Mouse (Mus musculus): ENCODE results near the gene Tmem94. TPM values are rescaled to one million over a fixed set of nuclear protein-coding genes. Genes with fewer than 3 reads are reported as not detected.
"Not testable (repeated sequence)": the region's sequence is repeated elsewhere in the genome, so short reads cannot be mapped to it uniquely, and the experiment has no call there.

The Tmem94 gene
- polyA plus RNA-seq, 1 experiment from 2014 or later, result 39.6 TPM

GRCm38 (mm10) chr11:115746109-115746508, 19.1 kb upstream of the Tmem94 start:
- no peak for DNase-seq (ENCODE audit: low spot score)
- H3K27me3 ChIP-seq (ENCODE audit: low read depth, poor library complexity, severe bottlenecking), result no peaks in the 10 kb centered on the region
- H3K9me3 ChIP-seq (replicated peaks), result no peaks in the 10 kb centered on the region
- H3K27ac ChIP-seq (replicated peaks), result no peak overlapping the region
- 86% methylated on average over 1 of the region's 1 CpGs for WGBS
- no peaks in the 10 kb centered on the region for H3K36me3 ChIP-seq
- H3K4me3 ChIP-seq, result no peak overlapping the region
- H3K4me1 ChIP-seq, result peaks cover 12% of the 10 kb centered on the region

GRCm38 (mm10) chr11:115746762-115747161, 18.5 kb upstream of the Tmem94 start:
- Histone ChIP-seq H3K4me3 (peak overlapping the region; percentile 31; the same call in 1 of the 2 replicates), H3K27ac (replicated peaks) (peak overlapping the region; percentile 76; the same call in 1 of the 2 replicates), H3K9me3 (replicated peaks) (no peaks in the 10 kb centered on the region), H3K27me3 (ENCODE audit: low read depth, poor library complexity, severe bottlenecking) (no peaks in the 10 kb centered on the region), H3K36me3 (no peaks in the 10 kb centered on the region), H3K4me1 (peaks cover 12% of the 10 kb centered on the region)
- no peak for DNase-seq (ENCODE audit: low spot score)
- WGBS, result 71% methylated on average over 8 of the region's 8 CpGs

- H3K4me1 ChIP-seq, result peaks cover 13% of the 10 kb centered on the region
- no peak for DNase-seq (ENCODE audit: low spot score)
- peak overlapping the region; percentile 31 for H3K4me3 ChIP-seq
- whole genome bisulfite sequencing, result 18% methylated on average over 9 of the region's 15 CpGs
- no peaks in the 10 kb centered on the region for H3K36me3 ChIP-seq
- H3K9me3 ChIP-seq (replicated peaks), result no peaks in the 10 kb centered on the region
- H3K27me3 ChIP-seq (ENCODE audit: low read depth, poor library complexity, severe bottlenecking), result no peaks in the 10 kb centered on the region
- peak overlapping the region; percentile 76 for H3K27ac ChIP-seq (replicated peaks)
Observed at GRCm38 (mm10) chr11:115747351-115747750, 17.9 kb upstream of the Tmem94 start.

- no peak overlapping the region for H3K27ac ChIP-seq (replicated peaks)
- no peak for DNase-seq (ENCODE audit: low spot score)
- no peak overlapping the region for H3K4me3 ChIP-seq
- 94% methylated on average over 5 of the region's 5 CpGs for WGBS
- H3K27me3 ChIP-seq (ENCODE audit: low read depth, poor library complexity, severe bottlenecking), result no peaks in the 10 kb centered on the region
- no peaks in the 10 kb centered on the region for H3K36me3 ChIP-seq
- H3K9me3 ChIP-seq (replicated peaks), result no peaks in the 10 kb centered on the region
- H3K4me1 ChIP-seq, result peaks cover 20% of the 10 kb centered on the region
Observed at GRCm38 (mm10) chr11:115749834-115750233, 15.4 kb upstream of the Tmem94 start.

GRCm38 (mm10) chr11:115751725-115752124, 13.5 kb upstream of the Tmem94 start:
- Histone ChIP-seq H3K4me1 (peaks cover 18% of the 10 kb centered on the region), H3K9me3 (replicated peaks) (no peaks in the 10 kb centered on the region), H3K36me3 (no peaks in the 10 kb centered on the region), H3K27me3 (ENCODE audit: low read depth, poor library complexity, severe bottlenecking) (no peaks in the 10 kb centered on the region), H3K27ac (replicated peaks) (no peak overlapping the region), H3K4me3 (no peak overlapping the region)
- no peak for DNase-seq (ENCODE audit: low spot score)
- WGBS, result 77% methylated on average over 2 of the region's 2 CpGs

GRCm38 (mm10) chr11:115752653-115753052, 12.6 kb upstream of the Tmem94 start:
- 62% methylated on average over 7 of the region's 7 CpGs for WGBS
- peak; percentile 46 for DNase-seq (ENCODE audit: low spot score)
- H3K27ac ChIP-seq (replicated peaks), result peak overlapping the region; percentile 24

GRCm38 (mm10) chr11:115753485-115753884, 11.7 kb upstream of the Tmem94 start:
- 89% methylated on average over 4 of the region's 4 CpGs for WGBS
- Histone ChIP-seq H3K9me3 (replicated peaks) (no peaks in the 10 kb centered on the region), H3K27ac (replicated peaks) (no peak overlapping the region; the same call in 1 of the 2 replicates), H3K4me3 (no peak overlapping the region), H3K36me3 (no peaks in the 10 kb centered on the region), H3K27me3 (ENCODE audit: low read depth, poor library complexity, severe bottlenecking) (no peaks in the 10 kb centered on the region), H3K4me1 (peaks cover 8% of the 10 kb centered on the region)
- DNase-seq (ENCODE audit: low spot score), result no peak

More at GRCm38 (mm10) chr11:115752653-115753052, 12.6 kb upstream of the Tmem94 start:
- Histone ChIP-seq H3K27me3 (ENCODE audit: low read depth, poor library complexity, severe bottlenecking) (no peaks in the 10 kb centered on the region), H3K36me3 (no peaks in the 10 kb centered on the region), H3K4me1 (peaks cover 9% of the 10 kb centered on the region), H3K9me3 (replicated peaks) (no peaks in the 10 kb centered on the region), H3K4me3 (no peak overlapping the region)

- H3K4me1 ChIP-seq, result peaks cover 19% of the 10 kb centered on the region
- H3K27ac ChIP-seq (replicated peaks); DNase-seq (ENCODE audit: low spot score); H3K27me3 ChIP-seq (ENCODE audit: low read depth, poor library complexity, severe bottlenecking); H3K9me3 ChIP-seq (replicated peaks); H3K36me3 ChIP-seq; H3K4me3 ChIP-seq: not testable (repeated sequence)
- 93% methylated on average over 7 of the region's 7 CpGs for WGBS
Observed at GRCm38 (mm10) chr11:115762176-115762575, 3.1 kb upstream of the Tmem94 start.

- Histone ChIP-seq H3K27ac (replicated peaks) (peak overlapping the region; percentile 99), H3K36me3 (peaks cover 14% of the 10 kb centered on the region), H3K4me3 (peak overlapping the region; percentile 77), H3K4me1 (peaks cover 33% of the 10 kb centered on the region), H3K27me3 (ENCODE audit: low read depth, poor library complexity, severe bottlenecking) (no peaks in the 10 kb centered on the region), H3K9me3 (replicated peaks) (0 out of 2 replicates have a peak, but pooled peaks cover 7% of the 10 kb centered on the region)
- no peak for DNase-seq (ENCODE audit: low spot score)
- 37% methylated on average over 2 of the region's 2 CpGs for WGBS
Observed at GRCm38 (mm10) chr11:115764698-115765097, 535 bp upstream of the Tmem94 start.

GRCm38 (mm10) chr11:115765607-115766141, 441 bp downstream of the Tmem94 start:
- DNase-seq (ENCODE audit: low spot score), result peak; percentile 63
- H3K27ac ChIP-seq (replicated peaks), result peak overlapping the region; percentile 99
- peaks cover 23% of the 10 kb centered on the region for H3K36me3 ChIP-seq
- H3K4me3 ChIP-seq, result peak overlapping the region; percentile 77
- 0 out of 2 replicates have a peak, but pooled peaks cover 7% of the 10 kb centered on the region for H3K9me3 ChIP-seq (replicated peaks)
- peaks cover 41% of the 10 kb centered on the region for H3K4me1 ChIP-seq
- WGBS, result under 1% methylated on average over 34 of the region's 34 CpGs
- no peaks in the 10 kb centered on the region for H3K27me3 ChIP-seq (ENCODE audit: low read depth, poor library complexity, severe bottlenecking)

GRCm38 (mm10) chr11:115766356-115766943, 1.2 kb downstream of the Tmem94 start:
- Histone ChIP-seq H3K4me3 (peak overlapping the region; percentile 77), H3K4me1 (peaks cover 41% of the 10 kb centered on the region), H3K9me3 (replicated peaks) (0 out of 2 replicates have a peak, but pooled peaks cover 7% of the 10 kb centered on the region), H3K36me3 (peaks cover 23% of the 10 kb centered on the region), H3K27ac (replicated peaks) (peak overlapping the region; percentile 99), H3K27me3 (ENCODE audit: low read depth, poor library complexity, severe bottlenecking) (no peaks in the 10 kb centered on the region)
- DNase-seq (ENCODE audit: low spot score), result no peak
- 56% methylated on average over 13 of the region's 13 CpGs for WGBS

- peaks cover 26% of the 10 kb centered on the region for H3K36me3 ChIP-seq
- peak overlapping the region; percentile 77 for H3K4me3 ChIP-seq
- H3K27me3 ChIP-seq (ENCODE audit: low read depth, poor library complexity, severe bottlenecking), result no peaks in the 10 kb centered on the region
- peak overlapping the region; percentile 99 for H3K27ac ChIP-seq (replicated peaks)
- peaks cover 41% of the 10 kb centered on the region for H3K4me1 ChIP-seq
- H3K9me3 ChIP-seq (replicated peaks), result 0 out of 2 replicates have a peak, but pooled peaks cover 6% of the 10 kb centered on the region
- 92% methylated on average over 8 of the region's 8 CpGs for WGBS
- DNase-seq (ENCODE audit: low spot score), result no peak
Observed at GRCm38 (mm10) chr11:115766981-115767380, 1.7 kb downstream of the Tmem94 start.

GRCm38 (mm10) chr11:115768896-115769295, 3.7 kb downstream of the Tmem94 start:
- H3K36me3 ChIP-seq, result peaks cover 37% of the 10 kb centered on the region
- no peaks in the 10 kb centered on the region for H3K27me3 ChIP-seq (ENCODE audit: low read depth, poor library complexity, severe bottlenecking)
- peak overlapping the region; percentile 64; the same call in 1 of the 2 replicates for H3K27ac ChIP-seq (replicated peaks)
- H3K4me3 ChIP-seq, result no peak overlapping the region
- H3K4me1 ChIP-seq, result peaks cover 44% of the 10 kb centered on the region
- H3K9me3 ChIP-seq (replicated peaks), result peaks cover 4% of the 10 kb centered on the region; the same call in 1 of the 2 replicates
- no peak for DNase-seq (ENCODE audit: low spot score)
- 94% methylated on average over 3 of the region's 3 CpGs for whole genome bisulfite sequencing

All from midbrain, embryonic 10.5 days (tissue).